Mouse (Mus musculus): ENCODE measurements around the gene Siae.
A peak's percentile ranks its signal among the peaks of the same experiment; 100 is the strongest.

Gene Siae

DNA sequence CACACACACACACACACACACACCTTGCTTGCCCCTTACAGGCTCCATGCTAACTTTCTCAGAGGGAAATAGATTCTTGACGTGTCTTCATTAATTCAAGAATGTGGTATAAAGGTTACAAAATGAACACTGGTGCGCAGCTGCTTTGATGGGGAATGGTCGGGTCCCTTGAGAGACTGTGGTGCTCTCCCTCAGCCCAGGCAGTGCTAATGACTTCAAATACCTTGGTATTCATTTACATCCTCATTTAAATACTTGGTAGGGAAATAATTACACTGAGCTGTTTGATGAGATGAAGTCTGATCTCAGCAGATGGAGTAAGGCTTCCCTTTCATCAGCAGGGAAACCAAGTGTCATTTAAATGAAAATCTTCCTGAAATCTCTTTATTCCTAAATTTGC, 69.6 kb downstream of the Siae start:
- DNase-seq (ENCODE audit: extremely low spot score, low read depth, low spot score): no peak

GRCm38 (mm10) chr9:37625641-37626040, 70.1 kb downstream of the Siae start:
- no peak for DNase-seq (ENCODE audit: extremely low spot score, low read depth, low spot score)

DNA sequence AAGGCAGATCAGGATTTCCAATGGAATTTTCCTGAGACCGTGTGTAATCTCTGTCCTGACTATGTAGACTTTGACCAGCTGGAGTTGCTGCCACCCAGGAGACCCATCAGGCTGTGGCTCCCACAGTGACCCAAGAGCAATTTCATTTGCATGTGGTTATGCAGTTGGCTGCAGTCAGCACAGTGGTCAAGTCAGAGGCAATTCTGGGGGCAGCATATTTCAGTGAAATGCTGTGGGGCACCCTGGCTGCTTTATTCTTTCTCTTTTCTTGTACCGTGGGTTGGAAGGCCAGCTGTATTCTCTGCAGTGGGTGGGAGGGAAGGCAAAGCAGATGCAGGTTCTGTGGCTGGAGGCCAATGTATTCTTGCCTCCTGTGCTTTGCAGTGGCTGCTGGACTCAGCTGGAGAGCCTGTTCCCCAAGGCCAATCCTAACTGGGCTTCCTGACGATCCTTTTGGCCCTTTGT, 70.6 kb downstream of the Siae start:
- DNase-seq (ENCODE audit: extremely low spot score, low read depth, low spot score): no peak

GRCm38 (mm10) chr9:37627263-37627662, 71.8 kb downstream of the Siae start:
- no peak for DNase-seq (ENCODE audit: extremely low spot score, low read depth, low spot score)

- DNase-seq (ENCODE audit: extremely low spot score, low read depth, low spot score): no peak
Measured at GRCm38 (mm10) chr9:37628581-37628980, 73.1 kb downstream of the Siae start.

DNA sequence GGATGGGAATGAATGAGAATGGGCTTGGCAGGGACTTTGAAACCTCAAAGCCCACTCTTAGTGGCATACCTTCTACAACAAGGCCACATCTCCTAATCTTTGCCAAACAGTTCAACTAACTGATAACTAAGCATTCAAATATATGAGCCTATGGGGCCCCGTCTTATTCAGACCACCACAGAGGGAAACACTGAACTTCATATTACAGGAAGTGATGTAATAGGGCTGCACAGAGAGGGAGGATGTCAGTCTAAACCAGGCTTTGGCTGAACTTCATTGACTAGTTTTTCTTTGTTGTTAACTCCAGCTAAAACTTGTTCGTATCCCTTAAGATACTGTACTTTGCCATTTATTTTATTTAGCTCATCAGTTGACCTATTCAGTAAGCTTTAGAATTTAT, 74.4 kb downstream of the Siae start:
- DNase-seq (ENCODE audit: extremely low spot score, low read depth, low spot score): no peak

- no peak for DNase-seq (ENCODE audit: extremely low spot score, low read depth, low spot score)
Measured at GRCm38 (mm10) chr9:37632305-37632704, 76.8 kb downstream of the Siae start.

DNA sequence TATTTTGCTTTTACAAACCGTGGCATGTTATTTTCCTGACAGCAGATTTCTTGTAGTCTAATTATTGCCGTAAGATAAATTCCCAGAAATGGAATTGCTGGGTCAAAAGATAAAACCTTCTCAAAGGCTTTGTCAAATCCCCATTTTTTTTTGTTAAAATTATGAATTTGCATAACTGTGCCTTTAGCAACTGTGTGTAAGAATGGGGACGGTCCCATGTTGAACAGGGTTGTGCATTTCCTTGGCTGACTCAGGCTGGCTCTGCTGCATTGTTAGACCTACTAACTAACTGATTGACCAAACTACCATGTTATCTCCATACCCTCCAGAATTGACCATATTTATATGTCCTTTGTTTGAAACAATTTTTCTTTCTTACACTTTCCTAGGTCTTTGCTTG, 78.8 kb downstream of the Siae start:
- no peak for DNase-seq (ENCODE audit: extremely low spot score, low read depth, low spot score)

GRCm38 (mm10) chr9:37636335-37636734, 80.8 kb downstream of the Siae start:
- DNase-seq (ENCODE audit: extremely low spot score, low read depth, low spot score): no peak

- DNase-seq (ENCODE audit: extremely low spot score, low read depth, low spot score): no peak
Measured at GRCm38 (mm10) chr9:37636800-37637542, 81.5 kb downstream of the Siae start.

DNA sequence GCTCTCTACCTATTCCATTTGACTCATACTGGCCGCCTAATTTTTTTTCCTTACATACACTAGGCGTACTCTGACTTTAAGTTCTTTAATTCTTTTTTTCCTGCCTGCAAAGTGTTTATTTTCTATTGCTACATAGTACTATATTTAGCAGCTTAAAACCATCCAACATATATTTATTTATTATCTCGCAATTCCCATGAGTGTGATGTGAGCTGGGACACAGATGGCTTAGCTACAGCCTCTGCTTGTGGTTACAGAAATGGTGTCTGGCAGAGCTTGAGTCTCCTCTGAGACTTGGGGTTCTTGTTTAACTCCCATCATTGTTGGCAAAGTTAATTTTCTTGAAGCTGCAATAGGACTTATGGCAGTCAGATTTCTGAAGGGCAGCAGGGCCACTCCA, 83.2 kb downstream of the Siae start:
- DNase-seq (ENCODE audit: extremely low spot score, low read depth, low spot score): no peak

DNA sequence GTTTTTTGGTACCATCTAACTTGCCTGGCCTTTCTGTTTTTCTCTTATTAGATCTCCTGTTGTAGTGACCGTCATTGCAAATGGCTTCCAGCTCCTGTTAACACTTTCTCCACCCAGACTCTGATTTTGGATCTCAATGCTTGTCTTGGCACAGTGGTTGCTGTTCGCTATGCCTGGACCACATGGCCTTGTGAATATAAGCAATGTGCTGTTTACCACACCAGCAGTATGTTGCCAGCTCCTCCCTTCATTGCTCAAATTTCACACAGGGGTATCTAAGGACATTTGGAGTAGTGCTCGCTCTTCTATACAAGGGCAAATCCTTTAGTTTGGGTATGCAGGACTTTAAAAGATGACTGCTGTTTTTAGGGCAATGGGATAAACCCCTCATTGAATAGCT, 90.7 kb downstream of the Siae start:
- no peak for DNase-seq (ENCODE audit: extremely low spot score, low read depth, low spot score)

- no peak for DNase-seq (ENCODE audit: extremely low spot score, low read depth, low spot score)
Measured at GRCm38 (mm10) chr9:37650639-37651038, 95.1 kb downstream of the Siae start.

- no peak for DNase-seq (ENCODE audit: extremely low spot score, low read depth, low spot score)
Measured at GRCm38 (mm10) chr9:37653836-37654235, 98.3 kb downstream of the Siae start.

- DNase-seq (ENCODE audit: extremely low spot score, low read depth, low spot score): no peak
Measured at GRCm38 (mm10) chr9:37655961-37656360, 100.5 kb downstream of the Siae start.

- no peak for DNase-seq (ENCODE audit: extremely low spot score, low read depth, low spot score)
Measured at GRCm38 (mm10) chr9:37656439-37656881, 101.0 kb downstream of the Siae start.

GRCm38 (mm10) chr9:37656931-37657481, 101.5 kb downstream of the Siae start, which contains the start of gene Tbrg1:
Gene Tbrg1 (minus strand): TSS chr9:37657312.
- peak; percentile 73 for DNase-seq (ENCODE audit: extremely low spot score, low read depth, low spot score)

- DNase-seq (ENCODE audit: extremely low spot score, low read depth, low spot score): no peak
Measured at GRCm38 (mm10) chr9:37659413-37659812, 103.9 kb downstream of the Siae start.

DNA sequence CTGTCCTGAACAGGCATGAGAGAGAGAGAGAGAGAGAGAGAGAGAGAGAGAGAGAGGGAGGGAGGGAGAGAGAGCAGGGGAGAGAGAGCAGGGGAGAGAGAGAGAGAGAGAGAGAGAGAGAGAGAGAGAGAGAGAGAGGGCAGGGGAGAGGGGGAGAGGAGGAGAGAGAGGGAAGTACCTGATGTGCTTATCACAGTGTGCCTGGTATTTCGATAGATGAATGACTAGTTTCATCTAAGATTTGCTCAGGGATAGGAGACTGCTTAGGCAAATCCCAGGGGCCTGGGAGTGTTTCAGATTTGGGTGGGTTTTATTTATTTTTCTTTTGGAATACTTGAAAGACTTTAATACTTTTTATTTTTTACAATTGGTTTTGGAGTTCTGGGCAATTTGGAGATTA, 107.7 kb downstream of the Siae start:
- no peak for DNase-seq (ENCODE audit: extremely low spot score, low read depth, low spot score)

DNA sequence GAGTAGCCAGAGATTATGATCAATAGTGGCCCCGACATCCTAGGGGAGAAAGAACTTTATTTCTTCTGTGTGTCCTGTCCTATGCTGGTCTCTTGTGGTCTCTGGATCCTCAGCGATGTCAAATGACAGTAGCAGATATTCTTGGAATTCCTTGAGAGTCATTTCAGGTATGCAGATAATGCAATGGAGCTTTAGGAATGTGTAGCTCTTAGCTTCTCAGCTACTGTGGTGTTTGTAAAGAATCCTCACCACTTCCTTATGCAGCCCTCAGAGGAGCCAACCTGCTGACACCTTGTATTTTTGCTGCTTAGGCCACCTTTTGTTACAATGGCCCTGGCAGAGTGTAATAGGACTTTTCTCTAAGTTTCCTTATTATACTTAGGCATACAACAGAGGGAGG, 109.1 kb downstream of the Siae start:
- no peak for DNase-seq (ENCODE audit: extremely low spot score, low read depth, low spot score)

DNA sequence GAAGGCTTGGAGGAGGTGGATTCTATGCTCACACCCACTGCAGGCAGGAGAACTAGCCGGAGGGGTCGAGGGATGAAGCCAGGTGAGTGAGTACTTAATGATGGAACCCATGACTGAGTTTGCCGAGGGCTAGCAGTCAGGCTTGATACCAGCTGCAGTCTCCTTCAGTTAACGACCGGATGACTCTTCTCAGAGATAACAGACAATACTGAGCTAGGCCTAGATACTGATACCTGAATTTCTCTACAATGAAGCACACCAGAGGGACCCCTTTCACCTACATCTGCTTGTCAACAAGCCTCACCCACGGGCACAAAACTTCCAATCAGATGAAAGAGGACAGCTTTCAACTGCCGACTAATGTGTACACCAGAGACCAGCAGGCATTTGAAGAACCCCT, 110.5 kb downstream of the Siae start:
- no peak for DNase-seq (ENCODE audit: extremely low spot score, low read depth, low spot score)

DNA sequence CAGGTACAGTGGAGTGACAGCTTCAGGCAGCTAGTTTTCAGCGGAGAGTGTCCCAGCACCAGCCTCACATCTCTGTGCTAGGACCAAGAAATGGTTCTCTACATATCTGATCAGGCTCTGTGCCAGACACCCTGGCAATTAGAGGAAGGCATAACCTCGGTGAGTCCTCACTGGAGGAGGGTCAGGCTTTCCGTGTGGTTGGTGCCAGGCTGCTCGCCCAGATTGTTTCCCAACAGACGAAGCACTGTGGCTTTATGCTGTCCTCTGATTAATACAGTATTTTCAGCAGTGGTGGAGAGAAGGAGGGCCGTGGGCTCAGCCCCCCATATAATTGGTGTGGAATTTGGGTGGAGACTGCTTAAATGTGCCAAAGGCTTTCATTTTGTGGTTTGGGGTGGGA, 113.6 kb downstream of the Siae start, which contains the start of gene Panx3:
Panx3 (minus strand) TSS at position 121 of the 400 bp plus-strand sequence.
- no peak for DNase-seq (ENCODE audit: extremely low spot score, low read depth, low spot score)

DNA sequence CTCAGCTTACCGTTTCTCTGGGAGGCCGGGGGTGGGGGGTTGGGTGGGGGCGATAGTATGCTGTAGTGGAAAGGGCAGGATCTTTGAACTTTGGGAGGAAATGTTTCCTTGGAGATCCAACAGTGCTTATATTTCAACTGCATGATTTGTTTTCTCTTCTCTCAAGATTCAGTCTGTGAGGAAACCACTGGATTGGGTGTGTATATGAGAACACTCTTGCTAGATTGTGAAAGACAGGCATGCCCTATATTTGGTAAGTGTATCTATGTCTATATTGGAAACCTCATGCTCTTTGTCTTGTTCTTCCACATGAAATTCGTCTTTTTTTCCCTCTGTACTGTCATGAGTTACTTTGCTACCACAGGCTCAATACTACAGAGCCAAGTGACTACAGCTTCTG, 114.2 kb downstream of the Siae start:
- DNase-seq (ENCODE audit: extremely low spot score, low read depth, low spot score): no peak
